Mouse (Mus musculus) thymus, postnatal 0 days (tissue): ENCODE measurements around the gene Srebf1. TPM values are rescaled to one million over a fixed set of nuclear protein-coding genes. Genes with fewer than 3 reads are reported as not detected.

ENCODE experiments used
- DNase-seq: peaks from one replicate; pipeline ENCODE4 v3.0.0-alpha.2; 2015; ENCODE audit warnings: low spot score
- polyA plus RNA-seq: library from polyadenylated mRNA; unstranded; fragments of >200 nt; fragmentation: Nextera tagmentation; extraction: Ambion mirVana; gene quantifications from 2 replicates; pipeline ENCODE4 v1.2.1, GENCODE M21; 2015

The Srebf1 gene
- polyA plus RNA-seq, 1 experiment from 2014 or later: 100 TPM

- peak; percentile 87 for DNase-seq
Observed at GRCm38 (mm10) chr11:60235351-60235750, 13.0 kb upstream of the Srebf1 start.

DNA sequence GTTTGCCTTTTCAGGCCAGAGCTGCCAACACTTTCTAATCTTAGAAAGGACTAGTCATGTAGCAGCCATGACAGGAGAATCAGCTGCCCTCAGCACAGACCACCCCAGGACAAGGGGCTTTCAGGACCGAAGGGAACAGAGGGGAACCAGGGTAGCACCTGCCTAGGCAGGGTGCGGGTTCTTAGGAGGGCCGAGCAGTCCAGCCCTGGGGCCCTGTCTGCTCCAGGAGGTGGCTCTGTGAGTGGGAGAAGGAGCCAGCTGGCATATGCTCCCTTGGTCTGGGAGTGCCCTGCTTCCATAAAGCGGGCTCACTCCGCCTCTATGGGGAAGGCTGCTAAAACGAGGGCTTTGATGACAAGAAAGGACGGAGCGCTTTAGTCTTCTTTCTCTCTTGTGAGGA lies 10.9 kb upstream of the Srebf1 start:
- no peak for DNase-seq

- DNase-seq: peak; percentile 40
Observed at GRCm38 (mm10) chr11:60232441-60233058, 10.2 kb upstream of the Srebf1 start.

GRCm38 (mm10) chr11:60231951-60232350 lies 9.6 kb upstream of the Srebf1 start:
- peak; percentile 65 for DNase-seq

DNA sequence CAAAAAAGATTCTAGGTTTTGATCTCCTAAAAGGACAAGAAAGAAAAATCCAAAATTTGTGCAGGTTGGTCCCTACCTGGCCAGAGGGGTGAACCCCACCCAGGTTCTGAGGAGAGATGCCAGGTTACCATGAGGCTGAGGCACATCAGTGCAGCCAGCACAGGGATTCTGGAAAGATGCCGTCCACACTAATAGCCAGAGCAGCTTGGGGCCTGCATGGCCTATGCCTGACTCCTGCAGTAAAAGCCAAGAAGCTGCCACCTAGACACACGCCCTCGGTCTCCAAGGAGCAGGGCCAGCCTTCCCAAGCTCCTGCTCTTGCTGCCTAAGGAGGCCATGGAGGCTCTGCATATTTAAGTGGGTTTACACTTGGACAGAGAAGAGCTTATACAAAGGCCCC lies 8.9 kb upstream of the Srebf1 start:
- no peak for DNase-seq

DNA sequence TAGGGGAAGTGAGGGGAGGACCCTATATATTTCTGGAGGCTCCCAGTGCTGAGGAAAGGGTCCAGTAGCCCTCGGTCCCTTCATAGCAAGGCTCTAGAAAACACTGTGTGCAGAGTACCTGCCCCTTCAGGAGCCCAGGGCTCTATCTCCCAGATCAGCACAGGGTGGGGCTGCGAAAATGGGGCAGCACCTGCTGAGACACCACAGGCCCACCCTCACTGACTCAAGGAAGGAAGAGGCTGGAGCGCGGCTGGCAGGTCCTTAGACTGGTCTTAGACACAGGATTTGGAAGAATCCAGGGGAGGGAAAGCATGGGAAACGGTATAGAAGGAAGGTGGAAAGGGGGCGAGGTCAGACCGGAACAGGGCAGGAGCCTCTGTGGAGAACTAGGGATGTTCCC lies 8.1 kb upstream of the Srebf1 start:
- peak; percentile 55 for DNase-seq

DNA sequence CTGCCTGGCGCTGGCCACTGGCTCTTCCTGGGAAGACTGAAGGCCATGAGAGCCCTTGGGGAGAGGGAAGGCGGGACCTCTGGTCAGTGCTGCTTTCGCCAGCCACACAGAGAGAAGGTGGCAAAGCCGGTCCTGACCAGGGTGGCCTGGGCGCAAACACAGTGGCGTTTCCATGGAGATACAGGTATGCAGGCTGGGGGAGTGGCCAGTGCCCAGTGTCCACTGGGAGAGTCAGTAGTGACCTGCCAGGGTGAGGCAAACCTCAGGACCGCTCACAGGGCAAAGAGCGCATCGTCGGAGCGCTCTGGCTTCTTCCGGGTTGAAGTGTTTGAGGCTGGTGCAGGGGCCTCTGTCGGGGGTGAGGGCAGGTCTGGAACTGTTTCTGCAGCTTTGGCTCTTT lies 7.4 kb upstream of the Srebf1 start:
- no peak for DNase-seq

DNA sequence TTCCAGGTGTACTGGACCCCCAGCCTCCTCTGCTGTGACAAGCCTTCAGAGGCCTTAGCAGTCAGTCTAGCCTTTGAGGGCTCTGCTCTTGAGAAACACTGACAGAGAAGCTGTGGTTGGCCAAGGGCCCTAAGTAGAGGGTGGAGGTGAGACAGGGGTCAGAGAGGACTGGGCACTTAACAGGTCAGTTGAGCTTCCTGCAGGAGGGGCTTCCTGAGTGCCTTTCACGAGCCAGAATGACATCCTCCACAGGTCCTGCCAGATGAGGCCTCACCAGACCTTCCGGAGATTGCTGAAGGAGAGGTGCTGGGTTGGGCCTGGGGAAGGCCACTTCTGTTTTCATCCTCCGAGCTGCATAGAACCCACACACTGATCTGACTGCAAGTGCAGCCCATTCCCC lies 6.1 kb upstream of the Srebf1 start:
- no peak for DNase-seq

DNA sequence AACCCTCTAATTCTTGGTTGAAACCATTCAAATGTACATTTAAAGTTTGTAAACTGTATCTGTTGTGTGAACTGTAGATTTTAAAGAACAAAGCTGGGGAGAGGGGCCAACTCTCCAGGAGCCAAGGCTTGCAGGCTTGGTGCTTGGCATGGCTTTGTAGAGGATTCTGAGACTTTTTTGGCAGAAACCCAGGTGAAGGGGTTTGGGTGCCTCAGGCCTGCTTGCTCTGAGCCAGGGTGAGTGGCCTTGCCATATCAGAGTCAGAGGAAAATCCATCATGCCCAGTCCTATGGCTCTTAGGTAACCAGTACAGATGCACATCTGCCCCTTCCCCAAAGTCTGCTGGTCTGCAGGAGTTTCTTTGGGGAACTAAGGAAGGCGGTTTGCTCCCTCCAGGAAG lies 3.5 kb upstream of the Srebf1 start:
- DNase-seq: no peak

DNA sequence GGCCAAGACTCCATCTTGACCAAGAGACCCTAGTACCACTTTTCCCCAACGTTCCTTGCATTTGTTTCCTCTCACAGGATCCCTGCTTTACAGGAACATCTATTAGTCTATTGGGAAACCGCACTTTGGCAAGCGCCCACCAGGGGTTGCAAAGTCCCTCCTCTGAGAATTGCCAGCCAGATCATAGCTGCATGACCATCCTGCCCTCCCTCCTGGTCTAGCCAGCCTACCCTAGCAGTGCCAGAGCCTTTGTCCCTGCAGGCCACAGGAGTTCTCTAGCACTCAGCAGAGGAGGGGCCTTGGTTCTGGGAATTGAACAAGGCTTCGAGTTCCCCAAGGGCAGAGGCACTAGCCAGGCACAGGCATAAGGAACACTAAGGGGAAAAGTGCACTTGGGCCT lies 2.3 kb upstream of the Srebf1 start:
- peak; percentile 39 for DNase-seq

- DNase-seq: no peak
Observed at GRCm38 (mm10) chr11:60222085-60222468, 304 bp downstream of the Srebf1 start.

- DNase-seq: no peak
Observed at GRCm38 (mm10) chr11:60221425-60221824, 956 bp downstream of the Srebf1 start.

GRCm38 (mm10) chr11:60220291-60220804 lies 2.0 kb downstream of the Srebf1 start:
- peak; percentile 94 for DNase-seq

DNA sequence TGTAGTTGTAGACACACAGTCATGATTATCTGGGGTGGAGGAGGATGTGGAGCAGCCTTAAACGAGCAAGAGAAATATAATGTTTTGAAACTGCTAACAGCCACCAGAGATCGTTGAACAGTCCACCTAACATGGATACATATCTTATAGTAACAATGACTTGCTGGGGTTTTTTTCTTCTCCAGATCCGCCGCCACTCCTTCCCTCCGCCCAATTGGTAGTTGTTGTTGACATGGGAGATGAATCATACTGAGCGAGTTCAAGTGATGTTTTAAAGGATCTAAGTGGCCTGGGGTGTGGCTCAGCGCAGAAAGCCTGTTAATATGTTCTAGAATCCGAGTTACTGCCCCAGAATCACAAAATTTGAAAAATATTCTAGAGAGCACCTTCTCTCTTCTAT lies 2.8 kb downstream of the Srebf1 start:
- no peak for DNase-seq

DNA sequence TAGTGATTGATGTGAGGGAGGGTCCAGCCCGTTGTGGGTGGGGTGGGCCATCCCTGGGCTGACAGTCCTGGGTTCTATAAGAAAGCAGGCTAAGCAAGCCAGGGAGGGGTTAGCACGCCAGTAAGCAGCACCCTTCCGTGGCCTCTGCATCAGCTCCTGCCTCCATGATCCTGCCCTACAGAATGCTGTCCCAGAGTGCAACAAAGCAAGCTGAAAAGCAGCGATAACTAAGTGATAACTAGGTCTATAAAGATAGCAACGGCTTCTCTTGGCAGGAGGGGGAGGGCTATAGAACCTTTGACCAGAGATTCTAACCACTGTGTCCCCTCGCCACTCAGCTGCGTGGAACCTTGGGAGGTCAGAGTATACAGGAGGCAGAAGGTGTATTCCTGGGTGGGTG lies 4.9 kb downstream of the Srebf1 start:
- DNase-seq: no peak

DNA sequence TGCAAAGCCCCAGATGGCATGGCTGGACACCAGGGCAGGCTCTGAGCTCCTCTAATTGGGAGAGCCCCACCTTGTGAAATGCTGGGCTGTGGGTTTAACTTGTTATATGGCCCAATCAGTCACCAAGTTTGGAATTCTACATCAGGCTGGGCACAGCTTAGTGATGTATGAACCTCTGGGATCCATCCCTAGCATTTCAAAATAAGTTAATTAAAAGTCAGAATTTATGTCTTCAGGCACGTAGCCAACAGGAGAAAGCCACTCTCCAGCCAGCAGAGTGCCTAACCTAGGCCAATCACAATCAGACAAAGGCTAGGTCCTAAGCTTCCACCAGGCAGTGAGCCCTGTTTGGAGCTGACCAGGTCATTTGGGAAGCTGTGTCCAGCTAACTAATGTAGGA lies 5.7 kb downstream of the Srebf1 start:
- no peak for DNase-seq

DNA sequence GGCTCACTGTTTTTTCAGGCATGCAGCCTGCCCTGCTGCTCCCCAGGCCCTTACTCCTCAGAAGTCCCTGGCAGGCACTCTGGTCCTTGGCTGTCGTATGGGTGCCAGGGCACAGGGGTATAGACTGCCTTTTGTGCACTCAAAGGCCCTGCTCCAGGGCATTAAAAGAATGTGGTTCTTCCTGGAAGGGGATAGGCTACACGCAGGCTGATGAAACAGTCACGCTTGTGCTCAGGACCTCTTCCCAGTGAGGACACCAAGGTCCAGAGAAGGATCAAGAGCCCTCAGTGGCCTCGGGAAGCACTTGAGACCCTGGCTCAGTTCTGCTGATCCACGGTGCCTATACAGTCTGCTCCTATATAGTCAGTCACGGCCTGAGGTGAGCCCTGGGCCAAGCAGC lies 9.1 kb downstream of the Srebf1 start:
- DNase-seq: no peak

- no peak for DNase-seq
Observed at GRCm38 (mm10) chr11:60211761-60212160, 10.6 kb downstream of the Srebf1 start.

DNA sequence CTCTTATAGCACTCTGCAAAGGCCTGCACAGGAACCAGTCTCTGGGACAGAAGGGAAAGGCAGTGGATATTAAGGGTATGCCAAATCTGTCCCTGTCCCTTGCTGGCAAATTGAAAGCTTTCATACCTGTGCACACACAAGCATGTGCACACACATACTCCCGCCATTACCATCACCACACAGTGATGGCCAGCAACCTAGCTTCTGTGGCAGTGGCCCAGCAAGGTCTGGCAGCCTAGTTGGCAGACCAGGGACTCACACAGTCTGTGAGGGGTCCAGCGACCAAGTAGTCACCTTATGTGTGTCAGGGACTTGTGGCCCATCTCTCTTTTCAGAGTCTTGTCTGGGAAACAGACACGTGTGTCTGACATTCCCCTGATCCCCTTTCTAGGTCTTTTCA lies 11.2 kb downstream of the Srebf1 start:
- no peak for DNase-seq

GRCm38 (mm10) chr11:60210305-60210724 lies 12.1 kb downstream of the Srebf1 start:
- peak; percentile 97 for DNase-seq

DNA sequence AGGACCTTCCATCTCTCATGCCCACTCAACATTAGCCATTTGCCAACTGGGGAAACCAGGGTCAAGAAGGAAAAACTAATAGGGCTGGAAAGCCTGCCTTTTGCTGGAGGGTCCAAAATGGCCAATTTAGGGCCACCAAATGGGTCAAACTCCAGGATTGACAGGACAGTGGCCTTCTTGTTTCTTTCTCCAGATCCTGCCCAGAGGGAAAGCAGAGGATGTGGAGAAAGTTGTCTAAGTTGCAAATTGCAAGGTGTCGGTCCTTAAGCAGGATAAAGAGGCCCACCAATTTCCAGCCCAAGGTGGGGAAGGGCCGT lies 12.5 kb downstream of the Srebf1 start:
- no peak for DNase-seq

DNA sequence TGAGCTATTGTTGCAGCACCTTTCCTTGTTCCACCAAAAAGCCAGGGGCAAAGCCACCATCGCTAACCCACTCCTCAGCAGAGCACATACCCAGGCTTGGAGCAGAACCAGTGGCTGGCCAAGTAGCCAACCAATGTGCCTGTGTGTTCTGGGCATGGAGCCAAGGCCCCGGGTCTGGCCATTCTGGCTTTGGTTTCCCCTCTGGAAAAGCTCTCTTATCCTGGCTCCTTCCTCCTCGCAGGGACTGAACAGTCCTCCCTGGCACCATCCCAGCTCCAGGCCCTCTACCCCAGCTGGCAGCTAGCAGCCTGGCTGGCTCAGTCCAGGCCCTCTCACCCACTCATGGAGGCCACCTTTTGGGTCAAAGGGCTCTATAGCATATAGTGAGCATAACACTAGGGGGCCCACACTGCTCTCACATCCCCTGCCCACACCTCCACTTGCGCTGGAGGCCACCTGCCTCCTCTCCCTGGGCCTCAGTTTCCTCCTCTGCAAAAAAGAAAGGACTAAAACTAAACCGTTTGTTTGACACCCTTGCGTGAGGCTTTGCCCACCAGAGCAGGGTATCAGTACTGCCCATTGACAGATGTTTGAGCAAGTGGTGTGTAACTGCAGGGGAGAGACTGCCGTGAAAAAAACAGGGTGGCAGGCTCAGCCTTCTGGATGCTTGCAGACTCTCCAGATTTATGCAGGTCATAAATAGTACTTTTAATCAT lies 13.0 kb downstream of the Srebf1 start:
- DNase-seq: peak; percentile 32

DNA sequence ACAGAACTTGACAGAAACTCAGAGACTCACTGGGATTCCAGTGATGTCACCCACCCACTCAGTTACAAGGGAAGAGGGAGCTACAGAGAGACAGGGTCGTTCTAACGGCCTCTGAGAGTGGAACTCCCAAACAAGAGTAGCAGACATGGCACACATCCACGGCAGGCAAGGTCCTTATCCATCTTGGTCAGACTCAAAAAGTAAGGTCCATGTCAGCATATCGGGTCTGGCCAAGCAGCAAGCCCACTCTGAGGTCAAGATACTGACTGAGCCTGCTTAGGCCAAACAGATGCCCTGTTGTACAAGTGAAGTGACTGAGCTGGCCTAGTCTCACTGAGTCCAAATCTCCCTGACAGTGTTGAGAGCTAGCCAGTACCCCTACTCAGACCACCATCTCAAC lies 13.7 kb downstream of the Srebf1 start:
- no peak for DNase-seq
